Mouse (Mus musculus) kidney, embryonic 14.5 days (tissue): ENCODE measurements around the gene Gm45837. TPM values are rescaled to one million over a fixed set of nuclear protein-coding genes. Genes with fewer than 3 reads are reported as not detected.

ENCODE experiments used
- microRNA counts: library from miRNA; unstranded; fragments of <30 nt; microRNA quantifications from one replicate; lab custom pipeline; 2017
- microRNA-seq: library from miRNA; unstranded; fragments of <30 nt; microRNA quantifications from one replicate; pipeline ENCODE4, GENCODE M21; 2016
- polyA plus RNA-seq: library from polyadenylated mRNA; unstranded; fragments of >200 nt; fragmentation: Nextera tagmentation; extraction: Ambion mirVana; gene quantifications from 2 replicates; pipeline ENCODE4 v1.2.1, GENCODE M21; 2014

Gene Gm45837
- polyA plus RNA-seq, 1 experiment from 2014 or later = 13.2 TPM

MicroRNA genes within 50 kb of the gene (microRNA counts, 519-probe panel; counts per million panel counts)
- microRNA mmu-miR-139-3p (lab: Ali Mortazavi, UCI) (not detected), microRNA mmu-miR-139-5p (lab: Ali Mortazavi, UCI) (not detected)

Small RNAs within 50 kb of the gene (microRNA-seq; reads per million reads assigned to microRNA genes)
- gene Mir139 = 3,565 reads per million, percentile 89 among the genes with 10 or more reads in this experiment

Other genes with a start within 250 kb of the Gm45837 start
- 7.6 and 10.5 TPM in 2 replicates for gene Atg16l2, start 108.6 kb upstream of the Gm45837 start, polyA plus RNA-seq
- 49.5 and 59.6 TPM in 2 replicates for gene Stard10, start 93.8 kb upstream of the Gm45837 start, polyA plus RNA-seq
- gene Arap1, start 62.8 kb upstream of the Gm45837 start, polyA plus RNA-seq = 70.9 and 92.5 TPM in 2 replicates
- 11.0 and 16.4 TPM in 2 replicates for gene Pde2a, start 10.8 kb downstream of the Gm45837 start, polyA plus RNA-seq
- gene Art2b, start 174.7 kb downstream of the Gm45837 start, polyA plus RNA-seq = not detected in 2 replicates